11 mouse cellular contexts compared by ENCODE assay signal in the genomic region with DNA sequence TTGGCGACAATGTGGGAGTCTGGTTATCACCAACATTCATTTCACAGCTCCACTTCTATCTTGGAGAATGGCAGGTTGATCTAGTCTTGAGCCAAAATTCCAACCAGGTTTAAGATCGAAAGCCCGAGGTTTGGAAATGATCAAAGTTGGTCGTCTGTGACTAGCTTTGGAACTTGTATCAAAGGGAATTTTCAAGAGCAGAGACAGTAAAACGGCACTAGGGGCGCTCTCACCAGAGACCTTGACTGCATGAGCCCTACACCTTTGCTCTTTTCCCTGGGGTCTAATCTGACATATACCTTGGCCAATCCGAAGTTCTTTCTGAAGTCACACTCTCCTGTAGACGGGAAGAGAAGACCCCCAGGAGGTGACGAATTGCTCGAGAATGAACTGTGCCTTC. TPM values are rescaled to one million over a fixed set of nuclear protein-coding genes. Genes with fewer than 3 reads are reported as not detected.
A peak's percentile ranks its signal among the peaks of the same experiment; 100 is the strongest.
DNase-seq lines count a peak whose midpoint lies in the region; ATAC-seq and TF ChIP-seq lines count a peak whose summit lies in the region.
"Had no signal": no experiment of that assay in that cellular context is flagged by ENCODE, and none has a peak within 500 bp of the region (broad histone marks: within the 10 kb centered on the region; RNA-seq: fewer than 3 reads in every experiment).

No protein-coding gene starts in this region.

- no peak overlapping the region for H3K4me3 ChIP-seq in forebrain, embryonic 11.5 days (ENCODE audit: low read depth, low read length)
- no peak overlapping the region for H3K4me3 ChIP-seq in forebrain, embryonic 13.5 days
- no peak overlapping the region for H3K4me3 ChIP-seq in lung, embryonic 14.5 days (ENCODE audit: low read depth, low read length)
- no peak overlapping the region for H3K4me3 ChIP-seq in forebrain, postnatal 0 days (ENCODE audit: low read depth, low read length)
- no peak overlapping the region for H3K4me3 ChIP-seq in midbrain, postnatal 0 days (ENCODE audit: low read depth, low read length)

- H3K4me1 ChIP-seq in forebrain, embryonic 11.5 days (replicated peaks; ENCODE audit: control insufficient read depth, insufficient read depth, low read length): no peaks in the 10 kb centered on the region; the same call in 1 of the 2 replicates
- H3K4me1 ChIP-seq in forebrain, embryonic 13.5 days: peaks cover 7% of the 10 kb centered on the region
- H3K4me1 ChIP-seq in lung, embryonic 14.5 days (ENCODE audit: insufficient read depth): no peaks in the 10 kb centered on the region
- H3K4me1 ChIP-seq in forebrain, postnatal 0 days (ENCODE audit: insufficient read depth): no peaks in the 10 kb centered on the region
- no peaks in the 10 kb centered on the region for H3K4me1 ChIP-seq in midbrain, postnatal 0 days (ENCODE audit: insufficient read depth, low read length)

- no peaks in the 10 kb centered on the region for H3K9me3 ChIP-seq in forebrain, embryonic 11.5 days (ENCODE audit: control insufficient read depth, low read length)
- H3K9me3 ChIP-seq in forebrain, embryonic 13.5 days (replicated peaks): no peaks in the 10 kb centered on the region
- no peaks in the 10 kb centered on the region for H3K9me3 ChIP-seq in lung, embryonic 14.5 days (ENCODE audit: low read depth, low read length)
- H3K9me3 ChIP-seq in forebrain, postnatal 0 days (ENCODE audit: low read length): no peaks in the 10 kb centered on the region
- no peaks in the 10 kb centered on the region for H3K9me3 ChIP-seq in midbrain, postnatal 0 days (ENCODE audit: low read length)

- H3K27me3 ChIP-seq in forebrain, embryonic 11.5 days (ENCODE audit: control insufficient read depth, insufficient read depth, low read length): peaks cover 77% of the 10 kb centered on the region
- peaks cover 87% of the 10 kb centered on the region for H3K27me3 ChIP-seq in forebrain, embryonic 13.5 days
- H3K27me3 ChIP-seq in lung, embryonic 14.5 days (ENCODE audit: insufficient read depth, low read length): peaks cover 91% of the 10 kb centered on the region
- peaks cover 87% of the 10 kb centered on the region for H3K27me3 ChIP-seq in forebrain, postnatal 0 days (ENCODE audit: insufficient read depth, low read length)
- peaks cover 79% of the 10 kb centered on the region for H3K27me3 ChIP-seq in midbrain, postnatal 0 days (ENCODE audit: insufficient read depth, low read length)

- H3K27ac ChIP-seq in forebrain, embryonic 11.5 days (ENCODE audit: low read depth, low read length): no peak overlapping the region
- H3K27ac ChIP-seq in forebrain, embryonic 13.5 days: no peak overlapping the region
- H3K27ac ChIP-seq in lung, embryonic 14.5 days (ENCODE audit: low read depth): no peak overlapping the region
- H3K27ac ChIP-seq in forebrain, postnatal 0 days (ENCODE audit: low read depth, low read length): no peak overlapping the region
- no peak overlapping the region for H3K27ac ChIP-seq in midbrain, postnatal 0 days (ENCODE audit: low read depth, low read length)

- no peak overlapping the region for H3K9ac ChIP-seq in forebrain, embryonic 11.5 days (ENCODE audit: low read length)
- no peak overlapping the region for H3K9ac ChIP-seq in forebrain, embryonic 13.5 days
- H3K9ac ChIP-seq in lung, embryonic 14.5 days: no peak overlapping the region
- no peak overlapping the region for H3K9ac ChIP-seq in forebrain, postnatal 0 days
- no peak overlapping the region for H3K9ac ChIP-seq in midbrain, postnatal 0 days (replicated peaks; ENCODE audit: low read length, poor library complexity, severe bottlenecking)

- peak; percentile 44; the same call in 1 of the 2 replicates for ATAC-seq in forebrain, embryonic 11.5 days (replicated peaks; ENCODE audit: low FRiP score)
- ATAC-seq in forebrain, embryonic 13.5 days: no peak
- no peak for ATAC-seq in lung, embryonic 14.5 days (ENCODE audit: insufficient read depth)
- ATAC-seq in forebrain, postnatal 0 days: no peak
- no peak for ATAC-seq in midbrain, postnatal 0 days (ENCODE audit: low FRiP score)

- TF ChIP-seq CTCF in lung, embryonic 14.5 days (IDR thresholded peaks at IDR 0.05; ENCODE audit: low read depth): peak; percentile 50
- peak; percentile 44 for TF ChIP-seq CTCF in forebrain, postnatal 0 days (IDR thresholded peaks at IDR 0.05; ENCODE audit: low read depth)
- peak; percentile 38 for TF ChIP-seq CTCF in midbrain, postnatal 0 days (IDR thresholded peaks at IDR 0.05)

- WGBS in forebrain, embryonic 11.5 days: under 1% methylated on average over 10 of the region's 10 CpGs
- 1% methylated on average over 10 of the region's 10 CpGs for WGBS in forebrain, embryonic 13.5 days
- WGBS in lung, embryonic 14.5 days: 1% methylated on average over 10 of the region's 10 CpGs
- WGBS in forebrain, postnatal 0 days: under 1% methylated on average over 10 of the region's 10 CpGs
- WGBS in midbrain, postnatal 0 days: 1% methylated on average over 10 of the region's 10 CpGs

- H3K4me2 ChIP-seq in forebrain, embryonic 11.5 days (ENCODE audit: low read depth, low read length, severe bottlenecking): no peak overlapping the region
- H3K4me2 ChIP-seq in forebrain, embryonic 13.5 days: no peak overlapping the region
- H3K4me2 ChIP-seq in lung, embryonic 14.5 days: no peak overlapping the region
- H3K4me2 ChIP-seq in forebrain, postnatal 0 days (ENCODE audit: low read depth): no peak overlapping the region
- no peak overlapping the region for H3K4me2 ChIP-seq in midbrain, postnatal 0 days (ENCODE audit: low read depth, low read length, poor library complexity, severe bottlenecking)

- DNase-seq in forebrain, embryonic 11.5 days (ENCODE audit: low spot score): peak; percentile 56
- peak; percentile 48 for DNase-seq in lung, embryonic 14.5 days
- no peak for DNase-seq in lung, postnatal 4 days
- DNase-seq in forebrain, postnatal 0 days: peak; percentile 41
- DNase-seq in midbrain, postnatal 0 days (ENCODE audit: low spot score): peak; percentile 17
- DNase-seq in cerebellum, postnatal 14 days: no peak
- DNase-seq in layer of hippocampus, postnatal 36 days: no peak
- DNase-seq: adrenal gland, postnatal 25 days; kidney, adult 9 months had no signal

- no peaks in the 10 kb centered on the region for H3K36me3 ChIP-seq in forebrain, embryonic 11.5 days (ENCODE audit: control insufficient read depth, insufficient read depth, low read length)
- H3K36me3 ChIP-seq in forebrain, embryonic 13.5 days (ENCODE audit: poor library complexity, severe bottlenecking): no peaks in the 10 kb centered on the region
- H3K36me3 ChIP-seq in lung, embryonic 14.5 days (ENCODE audit: insufficient read depth): no peaks in the 10 kb centered on the region
- no peaks in the 10 kb centered on the region for H3K36me3 ChIP-seq in forebrain, postnatal 0 days (ENCODE audit: insufficient read depth)
- H3K36me3 ChIP-seq in midbrain, postnatal 0 days (ENCODE audit: insufficient read depth, low read length): no peaks in the 10 kb centered on the region

RNA-seq across cellular contexts. Expression of gene Hand2, which starts 6.6 kb away (rescaled TPM):
- not detected in 2 replicates for polyA plus RNA-seq in forebrain, embryonic 11.5 days (2014; fragmentation: Nextera tagmentation; extraction: Ambion mirVana)
- polyA plus RNA-seq in forebrain, embryonic 13.5 days (2015; fragmentation: Nextera tagmentation; extraction: Ambion mirVana): not detected in 2 replicates
- polyA plus RNA-seq in lung, embryonic 14.5 days (2014; fragmentation: Nextera tagmentation; extraction: Ambion mirVana): 0.16 and 0.24 TPM in 2 replicates
- total RNA-seq in forebrain, postnatal 0 days (2014; rRNA removed): not detected in 2 replicates
- not detected in 2 replicates for polyA plus RNA-seq in forebrain, postnatal 0 days (2015; fragmentation: Nextera tagmentation; extraction: Ambion mirVana)
- total RNA-seq in midbrain, postnatal 0 days (2014; rRNA removed): not detected in 2 replicates
- polyA plus RNA-seq in midbrain, postnatal 0 days (2015; fragmentation: Nextera tagmentation; extraction: Ambion mirVana): not detected in 2 replicates
- total RNA-seq in layer of hippocampus, postnatal 36 days (2021): not detected
- polyA plus RNA-seq: C2C12 had no signal

Comparison
In these comparisons a context has a peak if more than half of its experiments do, and no peak if none do; other contexts are left out.
1. DNase-seq: peak in forebrain, embryonic 11.5 days (single experiment), lung, embryonic 14.5 days (single experiment), forebrain, postnatal 0 days (single experiment) and midbrain, postnatal 0 days (single experiment); none in lung, postnatal 4 days (0 of 2), cerebellum, postnatal 14 days (0 of 2) and layer of hippocampus, postnatal 36 days (0 of 2).
2. Peak in every context shown above with its lines, with median percentiles within 50 percentile points of each other: CTCF ChIP-seq.